Mouse (Mus musculus): ENCODE measurements around the gene Grpel1.

DNA sequence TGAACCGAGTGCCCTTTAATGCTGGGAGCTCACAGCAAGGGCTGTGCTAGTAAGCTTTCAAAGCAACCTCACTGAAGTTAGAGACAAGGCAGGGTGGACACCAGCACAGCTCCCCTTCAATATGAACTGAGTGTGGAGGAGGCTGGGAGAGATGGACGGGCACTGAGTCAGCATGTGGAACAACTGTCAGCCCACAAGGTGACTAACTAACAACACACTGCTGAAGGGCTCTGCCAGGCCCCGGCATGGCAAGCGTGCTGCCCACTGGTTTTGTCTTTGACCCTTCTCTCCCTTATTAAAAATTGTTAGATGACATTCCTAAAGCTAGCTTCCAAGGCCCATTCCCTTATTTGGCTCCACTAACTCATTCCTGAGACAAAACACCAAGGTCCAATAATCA, 7.1 kb upstream of the Grpel1 start:
- TF ChIP-seq ZNF384 (IDR thresholded peaks at IDR 0.05; ENCODE audit: low read depth, low read length): no peak
- TF ChIP-seq MAFK (IDR thresholded peaks at IDR 0.05; ENCODE audit: insufficient read depth, low read depth, low read length): no peak
- no peak for TF ChIP-seq CHD2 (IDR thresholded peaks at IDR 0.05; ENCODE audit: low read depth, low read length)
- TF ChIP-seq HCFC1 (IDR thresholded peaks at IDR 0.05; ENCODE audit: borderline replicate concordance, insufficient read depth, low read length): no peak
